Mouse (Mus musculus) embryo, embryonic 11.5 days (tissue): ENCODE measurements around the gene Susd6.

ENCODE experiments used
- DNase-seq: peaks from one replicate; pipeline ENCODE4 v3.0.0-alpha.2; 2012; ENCODE audit warnings: low read depth, low spot score

Susd6 gene

DNA sequence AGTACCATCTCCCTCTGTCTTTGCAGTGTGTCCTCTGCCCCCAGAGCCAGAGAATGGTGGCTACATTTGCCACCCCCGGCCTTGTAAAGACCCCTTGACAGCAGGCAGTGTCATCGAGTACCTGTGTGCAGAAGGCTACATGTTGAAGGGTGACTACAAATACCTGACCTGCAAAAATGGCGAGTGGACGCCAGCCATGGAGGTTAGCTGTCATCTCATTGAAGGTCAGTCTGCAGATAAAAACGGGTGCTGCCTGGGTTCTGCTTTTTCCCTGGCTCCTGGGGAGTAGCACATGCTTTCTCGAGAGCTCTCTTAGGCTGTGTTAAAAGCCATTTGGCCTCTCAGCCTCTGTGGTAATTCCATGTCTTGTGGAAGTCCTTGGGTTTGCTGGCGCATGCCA is 78.1 kb downstream of the Susd6 start:
- no peak for DNase-seq

DNA sequence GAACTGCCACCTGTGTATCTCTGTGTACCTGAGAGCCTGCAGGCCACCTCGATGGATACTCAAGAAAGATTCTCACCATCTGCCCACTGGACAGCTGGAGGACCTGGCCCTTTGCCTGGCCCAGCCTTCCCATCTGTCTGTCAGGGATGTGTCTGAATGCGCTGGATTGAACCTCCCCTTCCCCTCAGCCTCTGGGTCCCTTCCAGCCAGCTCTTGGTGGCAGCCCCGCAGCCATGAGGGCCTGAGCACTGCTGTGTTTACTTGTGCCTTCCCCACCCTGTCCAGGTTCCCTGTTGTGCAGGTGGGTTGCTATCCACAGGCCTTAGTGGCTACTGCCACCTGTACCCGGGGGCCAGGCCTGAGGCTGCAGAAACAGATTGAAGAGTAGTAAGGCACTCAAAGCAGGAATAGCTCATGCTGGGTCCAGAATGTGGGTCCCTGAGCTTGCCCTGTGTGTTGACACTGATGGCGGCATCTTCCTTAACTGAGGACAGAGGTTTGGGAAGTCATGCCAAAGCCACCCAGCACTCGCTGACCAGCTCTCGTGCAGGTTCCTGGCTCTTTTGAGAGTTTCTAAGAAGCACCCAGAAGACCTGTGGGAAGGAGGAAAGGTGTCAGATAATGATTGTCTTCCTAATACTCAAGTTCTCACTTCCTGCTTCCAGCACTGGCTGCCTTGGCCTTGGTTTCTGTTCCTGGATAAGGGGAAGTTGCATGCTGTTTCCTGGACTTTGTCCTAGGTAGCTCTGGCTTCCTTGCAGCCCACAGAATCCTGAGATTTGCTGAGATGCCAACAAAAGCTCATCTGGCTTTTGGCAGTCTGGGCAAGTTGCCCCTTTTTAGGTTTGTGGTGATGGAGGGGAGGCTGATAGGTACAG is 87.1 kb downstream of the Susd6 start:
- no peak for DNase-seq

DNA sequence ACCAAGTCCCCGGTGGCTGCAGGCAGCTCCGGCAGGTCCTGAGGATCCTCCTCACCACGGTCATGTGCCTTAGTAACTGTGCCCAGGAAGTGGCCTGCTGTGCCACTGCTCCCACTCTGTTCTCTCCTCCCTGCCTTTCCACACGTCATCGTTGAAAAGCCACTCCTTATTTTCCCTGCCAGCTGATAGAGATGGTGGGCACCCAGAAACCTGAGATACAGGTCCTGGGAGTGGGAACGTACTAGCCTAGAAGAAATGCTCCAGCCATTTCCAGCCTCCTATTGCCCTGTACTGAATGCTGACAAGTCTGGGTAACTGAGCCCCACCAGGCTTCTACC is 87.8 kb downstream of the Susd6 start:
- DNase-seq = no peak

DNA sequence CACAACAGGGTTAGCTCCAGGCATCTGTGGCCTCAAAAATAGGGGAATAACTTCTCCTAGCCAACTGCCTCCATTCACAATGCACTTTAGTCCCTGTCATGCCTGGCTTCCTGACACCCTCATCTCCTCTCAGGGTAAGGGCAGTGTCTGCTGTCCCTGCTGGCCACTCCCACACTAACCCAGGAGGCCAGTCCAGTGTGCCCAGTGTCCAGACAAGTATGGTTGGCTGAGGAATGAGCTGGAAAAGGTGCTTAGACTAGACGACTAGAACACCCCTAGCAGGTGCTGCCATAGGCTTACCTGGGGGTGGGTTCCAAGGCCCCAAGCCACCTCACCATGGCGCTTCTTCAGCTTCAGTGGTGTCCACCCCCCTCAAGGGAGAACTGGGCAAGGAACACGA is 88.3 kb downstream of the Susd6 start:
- no peak for DNase-seq

DNA sequence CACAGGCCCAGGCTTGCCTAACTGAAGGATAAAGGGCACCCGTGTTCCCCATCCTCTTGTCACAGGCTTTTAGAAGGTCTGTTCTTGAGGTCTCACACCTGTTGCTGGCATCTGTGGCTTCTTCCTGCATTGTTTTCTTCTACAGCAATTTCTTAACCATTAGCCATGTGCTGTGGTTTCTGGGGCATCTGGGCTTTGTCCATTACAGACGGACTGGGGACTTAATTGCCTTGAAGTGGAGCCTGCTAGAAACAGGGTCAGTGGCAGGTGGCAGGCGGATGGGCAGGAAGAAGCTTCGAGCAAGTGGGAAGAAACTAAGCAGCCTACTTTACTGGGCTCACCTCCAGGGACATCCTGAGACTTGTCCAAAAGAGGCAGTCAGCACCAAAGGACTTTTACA is 89.0 kb downstream of the Susd6 start:
- DNase-seq = no peak

DNA sequence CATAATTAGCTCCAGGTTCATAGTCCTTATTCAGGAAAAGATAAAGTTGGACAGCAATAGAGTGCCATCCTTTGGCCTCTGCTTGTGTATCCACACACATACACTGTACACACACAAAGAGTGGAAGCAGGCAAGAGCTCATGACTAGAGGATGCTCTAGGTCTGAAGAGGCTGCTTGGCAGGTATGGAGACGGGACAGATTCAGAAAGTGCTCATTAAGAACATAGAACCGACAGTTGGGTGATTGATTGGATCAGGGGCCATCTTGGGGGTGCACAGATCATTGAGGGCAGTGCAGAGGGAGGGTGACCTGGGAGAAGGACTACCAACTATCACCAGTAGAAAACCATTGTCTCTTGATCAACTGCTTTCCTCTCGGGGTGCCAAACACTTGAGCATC is 90.8 kb downstream of the Susd6 start:
- no peak for DNase-seq

DNA sequence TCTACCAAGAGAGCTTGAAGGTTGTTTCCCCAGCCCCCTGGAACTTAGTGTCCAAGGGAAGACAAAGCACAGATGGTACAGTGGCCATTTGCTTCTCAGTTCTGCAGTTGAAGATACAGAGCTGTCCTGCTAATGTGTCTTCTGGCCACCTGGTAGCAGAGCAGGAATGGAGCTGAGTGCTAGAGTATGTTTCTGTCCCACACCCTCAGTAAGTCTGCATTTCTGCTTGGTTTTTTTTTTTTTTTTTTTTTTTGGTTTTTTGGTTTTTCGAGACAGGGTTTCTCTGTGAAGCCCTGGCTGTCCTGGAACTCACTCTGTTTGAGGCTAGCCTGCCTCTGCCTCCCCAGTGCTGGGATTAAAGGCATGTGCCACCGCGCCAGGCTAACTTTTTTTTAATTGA is 93.0 kb downstream of the Susd6 start:
- no peak for DNase-seq

DNA sequence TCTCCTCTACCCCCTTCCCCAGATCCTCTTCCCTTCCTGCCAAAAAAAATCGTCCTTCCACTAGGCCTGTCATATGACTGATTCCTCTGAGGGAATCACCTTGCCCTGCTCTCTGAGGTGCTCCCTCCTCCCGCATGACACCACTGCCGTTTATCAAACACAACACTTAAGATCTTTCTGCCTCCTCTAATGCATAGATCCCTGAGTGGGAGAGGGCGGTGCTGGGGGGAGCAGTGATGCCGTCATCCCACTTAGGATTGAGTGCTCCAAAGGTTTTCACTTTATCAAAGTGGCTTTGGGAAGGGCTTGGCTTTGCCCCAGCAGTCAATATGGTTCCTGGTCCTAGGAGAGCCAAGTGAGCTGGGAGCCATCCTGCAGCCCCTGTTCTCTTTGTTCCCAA is 93.6 kb downstream of the Susd6 start:
- DNase-seq = no peak

DNA sequence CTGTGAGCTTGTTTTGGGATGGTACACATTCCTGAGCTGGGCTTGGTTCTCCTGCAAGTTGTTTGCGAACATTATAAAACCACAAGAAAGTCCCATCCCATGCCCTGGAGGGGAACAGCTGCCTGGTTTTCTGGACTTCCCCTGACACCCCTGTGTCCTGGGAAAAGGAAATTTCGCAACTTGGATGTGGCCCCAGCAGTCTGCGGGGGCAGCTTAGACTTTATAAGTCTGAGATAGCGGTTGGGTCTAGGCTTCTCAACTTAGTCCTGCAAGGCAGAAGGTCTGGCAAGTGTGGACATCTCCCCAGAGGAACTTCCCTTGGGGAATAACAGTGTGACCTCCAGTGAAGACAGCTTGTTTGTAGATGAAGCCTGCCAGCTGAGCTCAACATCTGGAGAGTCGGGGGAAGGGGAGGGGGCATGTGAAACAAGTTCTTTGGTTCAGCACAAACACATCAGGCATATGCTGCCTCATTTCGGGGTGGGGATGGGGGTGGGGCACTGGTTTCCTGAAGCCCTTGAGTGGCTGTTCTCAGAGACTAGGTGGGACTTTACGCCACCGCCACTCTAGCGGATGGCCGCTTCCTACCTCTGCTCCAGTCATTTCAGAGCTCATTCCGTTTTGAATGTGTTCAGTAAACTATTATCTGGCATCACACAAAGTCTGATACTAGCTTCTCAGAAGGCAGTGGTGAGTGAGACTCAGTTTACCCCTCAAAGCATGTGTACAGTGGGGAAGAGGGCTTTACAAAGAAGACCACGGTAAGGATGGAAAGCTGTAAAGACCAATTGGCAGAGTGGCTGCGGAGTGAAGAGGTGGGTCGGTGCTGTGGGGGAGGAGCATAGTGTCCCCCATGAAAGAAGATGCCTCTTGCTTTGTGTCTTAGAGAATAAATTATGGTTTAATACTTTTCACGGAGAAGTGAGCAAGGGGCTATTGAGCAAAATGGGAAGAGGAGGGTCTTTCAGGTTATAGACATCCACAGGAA is 95.3 kb downstream of the Susd6 start:
- no peak for DNase-seq

DNA sequence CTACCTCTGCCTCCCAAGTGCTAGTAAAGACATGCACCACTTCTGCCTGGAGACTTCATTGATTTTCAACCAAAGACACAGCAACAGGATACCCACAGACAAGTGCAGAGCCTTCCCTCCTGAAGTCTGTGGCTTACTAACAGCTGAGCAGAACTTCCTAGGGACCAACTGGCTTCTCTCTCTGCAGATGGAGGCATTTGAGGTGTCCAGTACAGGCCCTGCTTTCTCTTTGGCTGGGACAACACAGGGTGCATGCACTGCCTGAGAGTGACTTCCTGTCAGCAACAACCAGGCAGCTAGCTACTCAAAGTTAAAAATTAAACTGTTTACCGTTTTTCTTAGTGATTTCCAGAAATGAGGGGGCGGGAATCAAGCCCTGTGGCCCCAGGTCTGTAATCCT is 96.7 kb downstream of the Susd6 start:
- no peak for DNase-seq

DNA sequence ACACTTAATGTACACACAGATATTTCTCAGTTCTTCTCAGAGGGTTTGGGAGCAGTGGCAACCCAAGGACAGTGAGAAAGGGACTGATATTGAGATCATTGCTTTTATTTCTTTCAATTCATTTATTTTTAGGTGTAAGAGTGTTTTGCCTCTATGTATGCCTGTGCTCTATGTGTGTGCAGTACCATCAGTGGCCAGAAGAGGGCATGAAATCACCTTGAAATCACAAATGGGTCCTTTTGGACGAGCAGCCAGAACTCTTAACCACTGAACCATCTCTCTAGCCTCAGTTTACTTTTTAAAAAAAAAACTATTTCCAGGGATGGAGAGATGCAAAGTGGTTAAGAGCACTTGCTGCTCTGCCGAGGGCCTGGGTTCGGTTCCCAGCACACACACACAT is 99.0 kb downstream of the Susd6 start:
- no peak for DNase-seq

DNA sequence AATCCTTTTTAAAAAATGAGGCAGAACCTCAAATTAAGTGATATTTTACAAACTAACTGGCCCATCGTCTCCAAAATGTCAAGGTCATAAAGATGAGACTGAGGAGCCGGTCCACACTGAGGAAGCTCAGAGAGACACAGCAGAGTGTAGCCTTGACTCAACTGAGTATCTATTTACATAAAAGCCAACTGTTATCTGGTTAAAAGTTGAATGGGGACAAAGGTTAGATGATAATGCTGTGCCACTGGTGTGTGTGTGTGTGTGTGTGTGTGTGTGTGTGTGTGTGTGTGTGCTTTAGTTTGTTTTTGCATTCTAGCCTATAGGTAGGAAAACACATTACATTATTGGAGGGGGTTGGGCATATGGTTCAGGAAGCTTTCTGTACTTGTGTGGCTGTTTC is 100.8 kb downstream of the Susd6 start:
- DNase-seq = no peak

DNA sequence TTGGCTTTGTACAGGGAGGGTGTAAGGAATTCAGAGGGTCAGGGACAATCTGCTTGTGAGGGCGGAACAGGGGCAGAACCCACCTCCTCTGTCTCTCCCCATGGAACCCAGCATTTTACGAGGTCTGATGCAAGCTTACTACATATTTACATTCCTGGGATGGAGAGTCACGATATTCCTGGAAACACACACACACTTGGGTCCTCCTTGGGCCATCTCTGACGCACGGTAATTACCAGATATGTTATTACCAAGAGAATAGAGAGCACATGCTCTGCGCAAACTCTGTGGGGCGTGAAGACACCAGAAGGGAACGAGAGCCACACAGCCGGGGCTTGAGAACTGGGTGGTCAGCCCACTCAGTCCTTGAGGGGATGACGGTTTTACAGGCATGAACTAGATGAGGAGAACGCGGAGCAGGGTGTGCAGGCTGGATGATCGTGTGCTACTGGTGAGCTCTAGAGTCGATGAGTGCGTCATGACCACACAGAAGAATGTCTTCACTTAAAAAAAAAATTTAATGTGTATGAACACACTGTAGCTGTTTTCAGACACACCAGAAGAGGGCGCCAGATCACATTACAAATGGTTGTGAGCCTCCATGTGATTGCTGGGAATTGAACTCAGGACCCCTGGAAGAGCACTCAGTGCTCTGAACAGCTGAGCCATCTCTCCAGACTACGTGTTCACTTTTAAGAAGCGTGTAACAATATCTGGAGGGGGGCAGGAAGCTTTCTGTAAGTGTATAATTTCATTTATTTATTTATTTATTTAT is 103.6 kb downstream of the Susd6 start:
- DNase-seq = no peak

DNA sequence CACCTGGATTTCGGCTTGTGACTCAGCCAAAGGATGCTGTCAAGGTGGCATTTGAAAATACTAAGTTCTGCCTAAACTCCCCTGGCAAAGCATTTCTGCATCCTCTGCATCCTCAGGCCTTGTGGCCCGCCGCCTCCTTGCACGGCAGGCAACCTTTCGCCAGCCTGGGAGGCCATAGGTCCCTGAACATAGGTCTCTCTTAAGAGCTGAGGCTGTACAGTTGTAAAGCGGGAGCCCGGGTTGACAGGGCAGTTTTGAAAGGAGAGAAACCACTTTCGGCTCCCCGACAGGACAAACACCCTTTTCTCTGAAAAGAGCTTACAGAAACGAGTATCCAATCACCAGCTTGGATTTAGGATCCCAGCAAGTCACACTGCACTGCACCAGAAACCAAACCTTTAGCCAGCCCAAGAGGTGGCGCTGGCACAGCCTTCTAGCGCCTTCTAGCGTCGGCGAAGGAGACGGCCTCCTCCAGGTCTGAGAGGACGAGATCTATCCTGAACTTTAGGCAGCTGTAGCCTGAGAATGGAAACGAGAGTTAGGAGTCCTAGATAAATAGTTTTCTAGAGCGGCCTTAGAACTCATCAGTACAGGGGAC is 104.8 kb downstream of the Susd6 start:
- peak; percentile 67 for DNase-seq

DNA sequence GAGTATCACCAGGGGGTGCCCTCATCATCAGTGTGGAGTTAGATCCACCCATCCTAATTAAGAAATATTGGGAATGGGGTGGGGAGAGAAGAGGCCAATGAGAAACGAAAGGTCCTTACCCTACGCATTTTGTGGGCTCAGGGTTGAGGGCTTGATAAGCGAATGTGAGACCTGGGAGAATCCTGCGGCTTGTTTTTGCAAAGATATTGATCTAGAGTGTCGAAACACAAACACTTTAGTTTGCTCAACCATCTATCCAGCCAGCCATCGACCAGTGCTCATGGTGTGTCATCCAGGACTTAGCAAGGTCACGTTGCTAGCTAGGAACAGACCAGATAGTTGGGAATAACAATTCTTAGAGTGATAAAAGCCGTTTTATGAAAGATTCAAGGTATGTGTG is 119.3 kb downstream of the Susd6 start:
- DNase-seq = no peak

DNA sequence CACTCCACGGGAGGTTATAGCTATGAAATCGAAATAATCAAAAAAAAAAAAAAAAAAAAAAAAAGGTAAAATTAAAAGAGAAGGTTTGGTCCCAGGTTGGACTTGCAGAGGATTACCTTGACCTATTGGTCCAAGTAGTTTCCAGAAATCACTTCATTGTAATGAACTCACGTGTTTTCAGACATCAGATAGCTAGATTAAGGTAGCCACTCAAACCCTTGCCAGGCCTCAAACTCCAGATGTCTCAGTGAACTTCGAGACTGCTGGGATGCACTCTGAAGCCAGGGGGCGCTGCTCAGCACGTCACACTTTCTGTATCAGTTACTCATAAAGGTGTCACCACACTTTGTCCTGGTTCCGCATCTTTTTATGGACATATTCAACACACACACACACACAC is 127.5 kb downstream of the Susd6 start:
- DNase-seq = no peak

DNA sequence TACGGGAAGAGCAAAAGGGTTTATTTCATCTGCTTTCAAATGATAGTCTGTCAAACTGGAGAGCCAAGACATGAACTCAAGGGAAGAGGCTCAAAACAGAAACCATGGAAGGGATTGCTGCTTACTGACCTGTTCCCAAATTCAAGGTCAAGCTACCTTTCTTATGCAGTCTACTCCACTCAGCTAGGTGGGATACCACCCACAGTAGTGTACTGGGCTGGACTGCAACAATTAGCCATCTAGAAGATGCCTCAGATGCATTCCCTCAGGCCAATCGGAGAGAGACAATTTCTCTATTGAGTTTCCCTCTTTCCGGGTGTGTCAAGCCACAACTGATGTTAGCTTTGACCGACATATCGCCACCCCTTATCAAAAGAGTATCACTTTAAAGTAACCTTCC is 131.0 kb downstream of the Susd6 start:
- no peak for DNase-seq

DNA sequence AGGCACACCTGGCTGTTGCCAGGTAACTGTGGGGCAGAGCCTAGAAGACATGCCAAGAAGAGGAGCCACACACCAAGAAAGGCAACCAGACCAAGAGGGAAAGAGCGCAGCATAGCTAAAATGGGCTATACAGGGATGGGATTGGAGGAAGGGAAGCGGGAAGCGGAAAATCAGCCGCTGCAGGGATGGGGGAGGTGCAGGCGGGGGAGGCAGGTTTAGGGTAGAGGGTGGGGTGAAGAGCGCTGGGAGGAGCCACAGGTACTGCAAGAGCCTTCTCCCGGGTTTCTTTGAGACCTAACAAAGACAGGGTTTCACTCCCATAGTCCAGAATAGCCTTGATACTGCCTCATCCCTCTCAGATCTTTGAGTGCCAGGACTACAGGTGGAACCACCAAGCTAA is 132.6 kb downstream of the Susd6 start:
- no peak for DNase-seq

DNA sequence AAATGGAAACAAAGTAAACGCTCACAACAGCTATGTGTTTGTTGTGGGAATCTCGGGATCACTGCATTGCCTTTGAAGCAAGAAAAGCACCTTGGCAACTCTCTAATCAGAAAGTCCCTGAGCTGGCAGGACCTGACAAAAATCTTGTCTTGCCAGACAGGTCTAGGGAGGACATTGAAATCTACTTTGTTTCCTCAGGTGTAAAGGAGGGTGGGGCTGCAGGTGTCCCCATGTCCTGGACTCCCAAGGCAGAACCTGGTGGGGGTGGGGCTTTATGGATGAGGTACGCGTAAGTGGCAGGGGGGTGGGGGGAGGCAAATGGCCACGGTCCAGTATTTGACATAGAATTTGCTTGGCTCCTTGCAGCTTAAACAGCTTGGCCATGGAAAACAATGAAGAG is 133.3 kb downstream of the Susd6 start:
- DNase-seq = no peak

DNA sequence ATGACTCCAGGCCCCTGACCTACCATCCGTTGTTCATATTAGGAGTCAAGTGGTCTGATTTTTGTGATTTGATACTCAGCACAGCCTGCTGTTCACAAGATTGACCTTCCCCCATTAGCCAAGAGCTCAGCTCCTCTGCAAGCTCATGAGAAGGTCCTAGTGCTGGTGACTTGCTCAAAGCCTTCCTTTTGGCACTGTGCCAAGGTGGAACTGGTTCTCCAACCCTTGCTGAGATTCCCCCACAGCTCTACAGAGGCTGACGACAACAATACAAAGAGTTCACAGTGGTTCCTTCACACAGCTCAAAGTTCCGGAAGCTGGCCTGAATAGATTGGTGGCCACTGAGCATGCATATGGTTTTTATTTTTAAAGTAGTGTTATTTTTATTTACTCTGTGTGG is 133.9 kb downstream of the Susd6 start:
- no peak for DNase-seq

DNA sequence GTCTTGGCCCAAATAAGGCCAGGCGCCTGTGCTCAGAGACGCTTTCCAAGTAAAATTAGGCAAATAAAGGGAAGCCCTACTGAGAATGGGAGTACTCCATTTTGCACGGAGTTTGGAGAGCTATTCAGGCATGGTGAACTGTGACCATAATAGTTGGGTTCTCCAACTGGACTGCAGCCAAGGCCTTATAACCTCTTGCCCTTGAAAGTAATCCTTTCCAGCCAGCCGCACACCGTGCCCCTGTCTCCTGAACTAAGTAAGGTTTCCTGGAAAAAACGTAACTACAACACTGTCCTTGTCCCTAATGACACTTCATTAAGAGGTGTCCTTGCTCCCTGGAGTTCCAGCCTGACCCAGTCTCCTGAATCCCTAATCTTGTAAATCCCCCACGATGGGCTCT is 135.6 kb downstream of the Susd6 start:
- DNase-seq = no peak

DNA sequence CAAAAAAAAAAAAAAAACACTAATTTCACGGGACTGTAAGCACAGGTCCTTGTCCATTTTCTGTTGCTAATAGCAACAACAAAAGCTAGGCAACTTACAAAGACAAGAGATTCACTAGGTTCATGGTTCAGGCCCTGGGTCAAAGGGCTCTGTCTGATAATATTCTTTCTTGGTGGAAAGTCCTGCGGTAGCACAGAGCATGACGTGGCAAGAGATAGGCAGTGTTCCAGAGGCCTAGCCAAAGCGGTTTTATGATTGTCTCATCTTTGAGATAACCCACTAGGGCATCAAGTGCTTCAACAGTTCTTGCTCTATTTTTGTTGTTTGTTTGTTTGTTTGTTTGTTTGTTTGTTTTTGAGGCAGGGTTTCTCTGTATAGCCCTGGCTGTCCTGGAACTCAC is 136.2 kb downstream of the Susd6 start:
- no peak for DNase-seq
